Mouse (Mus musculus) lung, adult 2 months (tissue): ENCODE data around the gene Ficd. TPM values are rescaled to one million over a fixed set of nuclear protein-coding genes. Genes with fewer than 3 reads are reported as not detected.
A peak's percentile ranks its signal among the peaks of the same experiment; 100 is the strongest.

Source experiments
- DNase-seq: peaks from one replicate; pipeline ENCODE4 v3.0.0; 2022
- H3K4me1 ChIP-seq: fragments of 200-500 bp; 2 replicates; pipeline ENCODE4 v1.6.1; 2011; ENCODE audit warnings: low read length; ENCODE audit not compliant: control insufficient read depth, insufficient read depth
- H3K4me3 ChIP-seq: fragments of 200-500 bp; replicated peaks from 2 replicates; pipeline ENCODE3; 2011; ENCODE audit warnings: low read depth, mild to moderate bottlenecking, control low read depth, low read length; ENCODE audit errors: extremely low read depth
- CTCF ChIP-seq: fragments of 200-500 bp; IDR thresholded peaks from 2 replicates; pipeline ENCODE4 v1.5.1; 2011; ENCODE audit warnings: mild to moderate bottlenecking, low read length, control low read depth; ENCODE audit not compliant: insufficient read depth
- POLR2A ChIP-seq: fragments of 200-500 bp; IDR thresholded peaks from 2 replicates; pipeline ENCODE4 v1.6.1; 2011; ENCODE audit warnings: low read depth, mild to moderate bottlenecking, control low read depth, low read length, borderline replicate concordance; ENCODE audit errors: extremely low read depth
- WGBS: fragments of 180-500 bp; shearing (Covaris S2); methylation state at CpG from one replicate; pipeline ENCODE4 v1.1.7; 2018; 5-methylcytosine and 5-hydroxymethylcytosine counted together
- polyA plus RNA-seq: library from polyadenylated mRNA; depleted of rRNA; stranded (reverse); fragments of >200 nt; gene quantifications from 2 replicates; pipeline ENCODE4 v1.2.3, GENCODE M21; 2012

Ficd gene
- polyA plus RNA-seq, 1 experiment = 10.6 TPM

GRCm38 (mm10) chr5:113728691-113729090, 6.9 kb upstream of the Ficd start:
- WGBS = 83% methylated on average over 7 of the region's 7 CpGs
- no peaks in the 10 kb centered on the region for H3K4me1 ChIP-seq
- no peak for DNase-seq
- TF ChIP-seq POLR2A = no peak
- TF ChIP-seq CTCF = no peak
- H3K4me3 ChIP-seq = no peak overlapping the region

DNA sequence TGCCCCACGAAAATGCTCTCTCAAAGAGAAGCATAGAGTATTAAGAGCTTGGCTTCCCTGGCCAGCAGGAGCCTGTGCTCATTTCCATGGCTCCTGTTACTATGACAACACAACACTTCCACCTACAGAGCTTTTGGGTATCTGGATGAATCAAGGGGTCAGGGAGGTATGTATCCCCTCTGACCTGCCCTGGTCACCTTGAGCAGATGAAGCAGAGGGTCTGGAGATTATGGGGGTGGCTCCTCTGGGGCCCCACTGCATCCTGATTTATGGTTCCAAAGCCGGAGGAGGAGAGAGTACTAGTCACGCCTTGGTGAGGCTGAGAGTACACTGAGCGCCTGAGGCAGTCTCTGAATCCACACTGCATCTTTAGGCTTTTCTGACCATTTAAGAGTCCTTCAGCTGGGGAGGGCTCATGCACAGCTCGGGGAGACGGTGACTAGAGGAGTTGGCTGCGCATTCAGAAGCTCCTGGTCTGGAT, 4.9 kb upstream of the Ficd start:
- WGBS = 62% methylated on average over 7 of the region's 7 CpGs
- Histone ChIP-seq H3K4me3 (no peak overlapping the region), H3K4me1 (no peaks in the 10 kb centered on the region)
- TF ChIP-seq CTCF (no peak), POLR2A (no peak)
- DNase-seq = no peak

GRCm38 (mm10) chr5:113731174-113731573, 4.4 kb upstream of the Ficd start:
- 77% methylated on average over 7 of the region's 7 CpGs for WGBS
- Histone ChIP-seq H3K4me3 (no peak overlapping the region), H3K4me1 (peaks cover 1% of the 10 kb centered on the region)
- TF ChIP-seq POLR2A = no peak
- TF ChIP-seq CTCF = no peak
- no peak for DNase-seq

GRCm38 (mm10) chr5:113732182-113732581, 3.4 kb upstream of the Ficd start:
- TF ChIP-seq POLR2A (no peak), CTCF (peak; percentile 80)
- peak; percentile 38 for DNase-seq
- WGBS = 24% methylated on average over 6 of the region's 6 CpGs
- H3K4me1 ChIP-seq = peaks cover 6% of the 10 kb centered on the region
- H3K4me3 ChIP-seq = no peak overlapping the region

DNA sequence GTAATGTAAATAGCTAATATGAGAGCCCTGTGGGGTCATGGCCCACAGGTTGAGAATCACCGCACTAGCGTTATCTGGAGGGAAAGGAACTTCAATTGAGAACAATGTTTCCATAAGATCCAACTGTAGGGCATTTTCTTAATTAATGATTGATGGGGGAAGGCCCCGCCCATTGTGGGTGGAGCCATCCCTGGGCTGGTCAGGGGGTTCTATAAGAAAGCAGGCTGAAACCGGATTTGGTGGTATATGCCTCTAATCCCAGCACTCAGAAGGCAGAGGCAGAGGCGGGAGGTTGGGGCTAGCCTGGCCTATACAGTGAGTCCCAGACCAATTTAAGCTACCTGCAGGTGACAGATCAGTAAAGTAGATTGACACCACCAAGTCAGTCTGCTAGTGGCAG, 1.2 kb upstream of the Ficd start:
- no peak for DNase-seq
- no peak overlapping the region for H3K4me3 ChIP-seq
- WGBS = 65% methylated on average over 5 of the region's 5 CpGs
- H3K4me1 ChIP-seq = peaks cover 6% of the 10 kb centered on the region
- TF ChIP-seq POLR2A = no peak
- TF ChIP-seq CTCF = no peak

- H3K4me1 ChIP-seq = peaks cover 6% of the 10 kb centered on the region
- WGBS = 13% methylated on average over 7 of the region's 7 CpGs
- TF ChIP-seq CTCF = no peak
- no peak for TF ChIP-seq POLR2A
- peak overlapping the region; percentile 73 for H3K4me3 ChIP-seq
- DNase-seq = no peak
Measured at GRCm38 (mm10) chr5:113735023-113735344, 619 bp upstream of the Ficd start.

- TF ChIP-seq CTCF = no peak
- TF ChIP-seq POLR2A = no peak
- H3K4me3 ChIP-seq = peak overlapping the region; percentile 98
- H3K4me1 ChIP-seq = peaks cover 6% of the 10 kb centered on the region
- DNase-seq = no peak
- WGBS = 2% methylated on average over 10 of the region's 10 CpGs
Measured at GRCm38 (mm10) chr5:113736113-113736502, 505 bp downstream of the Ficd start.

DNA sequence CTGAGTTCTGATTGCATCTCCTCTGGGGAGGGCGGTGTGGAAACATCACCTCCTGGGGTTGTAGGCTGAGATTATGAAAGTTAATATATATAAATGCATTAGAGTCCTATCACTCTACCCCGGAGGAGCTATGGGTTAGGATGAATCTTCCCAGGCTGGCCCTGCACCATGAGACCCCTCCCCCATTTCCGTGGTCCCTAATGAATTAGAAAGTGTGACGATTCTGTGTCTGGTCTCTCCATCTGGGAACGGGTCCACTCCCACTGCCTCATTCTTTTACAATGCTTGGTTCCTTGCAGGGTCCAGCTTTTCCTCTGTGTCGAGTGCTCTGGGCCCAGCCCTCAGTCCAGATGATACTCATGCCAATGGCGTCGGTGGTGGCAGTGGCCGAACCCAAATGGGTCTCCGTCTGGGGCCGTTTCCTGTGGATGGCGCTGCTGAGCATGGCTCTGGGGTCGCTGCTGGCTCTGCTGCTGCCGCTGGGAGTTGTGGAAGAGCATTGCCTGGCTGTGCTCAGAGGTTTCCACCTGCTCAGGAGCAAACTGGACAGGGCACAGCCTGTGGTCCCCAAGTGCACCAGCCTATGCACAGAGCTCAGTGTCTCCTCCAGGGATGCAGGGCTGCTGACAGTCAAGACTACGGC, 1.0 kb downstream of the Ficd start:
- no peak for TF ChIP-seq CTCF
- no peak for TF ChIP-seq POLR2A
- WGBS = 37% methylated on average over 15 of the region's 15 CpGs
- Histone ChIP-seq H3K4me1 (peaks cover 6% of the 10 kb centered on the region), H3K4me3 (no peak overlapping the region)
- no peak for DNase-seq

GRCm38 (mm10) chr5:113737607-113738237, 2.1 kb downstream of the Ficd start:
- TF ChIP-seq POLR2A = no peak
- no peak for TF ChIP-seq CTCF
- H3K4me3 ChIP-seq = no peak overlapping the region
- peaks cover 6% of the 10 kb centered on the region for H3K4me1 ChIP-seq
- 87% methylated on average over 11 of the region's 11 CpGs for WGBS
- no peak for DNase-seq

- TF ChIP-seq CTCF = peak; percentile 15; the same call in 1 of the 2 replicates
- no peak for TF ChIP-seq POLR2A
- Histone ChIP-seq H3K4me1 (no peaks in the 10 kb centered on the region), H3K4me3 (no peak overlapping the region)
- DNase-seq = no peak
- WGBS = 95% methylated on average over 5 of the region's 5 CpGs
Measured at GRCm38 (mm10) chr5:113747629-113748028, 12.0 kb downstream of the Ficd start.

GRCm38 (mm10) chr5:113748556-113749331, 13.1 kb downstream of the Ficd start:
- H3K4me3 ChIP-seq = no peak overlapping the region
- 94% methylated on average over 13 of the region's 13 CpGs for WGBS
- no peak for TF ChIP-seq CTCF
- no peak for TF ChIP-seq POLR2A
- no peak for DNase-seq
- no peaks in the 10 kb centered on the region for H3K4me1 ChIP-seq
